Mouse (Mus musculus): ENCODE measurements around the gene Gm20481. TPM values are rescaled to one million over a fixed set of nuclear protein-coding genes. Genes with fewer than 3 reads are reported as not detected.
"Not testable (repeated sequence)": the region's sequence is repeated elsewhere in the genome, so short reads cannot be mapped to it uniquely, and the experiment has no call there.

Gene Gm20481
- polyA plus RNA-seq, 1 experiment: not detected

- peaks cover 6% of the 10 kb centered on the region; the same call in 1 of the 2 replicates for H3K4me1 ChIP-seq (ENCODE audit: control insufficient read depth, insufficient read depth, insufficient read length)
- TF ChIP-seq CTCF (IDR thresholded peaks at IDR 0.05; ENCODE audit: extremely low read depth, insufficient read depth, insufficient read length, insufficient replicate concordance) (no peak), POLR2A (IDR thresholded peaks at IDR 0.05; ENCODE audit: low read depth, low read length) (no peak)
- H3K4me3 ChIP-seq (ENCODE audit: extremely low read depth, insufficient read depth, insufficient read length): no peak overlapping the region
- H3K36me3 ChIP-seq (ENCODE audit: control insufficient read depth, insufficient read depth, low read length): no peaks in the 10 kb centered on the region
- no peaks in the 10 kb centered on the region for H3K27me3 ChIP-seq (ENCODE audit: control insufficient read depth, insufficient read depth, low read length)
- 18% methylated on average over 1 of the region's 1 CpGs for WGBS
- H3K27ac ChIP-seq (ENCODE audit: insufficient read depth, low read length): no peak overlapping the region
- no peak for DNase-seq (ENCODE audit: low read depth in 1 of 2, low spot score in 2 of 2)
These were observed 13.4 kb upstream of the Gm20481 start for GRCm38 (mm10) chr17:34956340-34956739.

- WGBS: 15% methylated on average over 37 of the region's 40 CpGs
- H3K4me3 ChIP-seq (ENCODE audit: extremely low read depth, insufficient read depth, insufficient read length); H3K27me3 ChIP-seq (ENCODE audit: control insufficient read depth, insufficient read depth, low read length); H3K27ac ChIP-seq (ENCODE audit: insufficient read depth, low read length); DNase-seq (ENCODE audit: low read depth in 1 of 2, low spot score in 2 of 2); H3K36me3 ChIP-seq (ENCODE audit: control insufficient read depth, insufficient read depth, low read length); H3K4me1 ChIP-seq (ENCODE audit: control insufficient read depth, insufficient read depth, insufficient read length): not testable (repeated sequence)
These were observed 12.4 kb upstream of the Gm20481 start for GRCm38 (mm10) chr17:34957291-34957690.

- not testable (repeated sequence) for H3K4me3 ChIP-seq (ENCODE audit: extremely low read depth, insufficient read depth, insufficient read length); DNase-seq (ENCODE audit: low read depth in 1 of 2, low spot score in 2 of 2); H3K27ac ChIP-seq (ENCODE audit: insufficient read depth, low read length); H3K27me3 ChIP-seq (ENCODE audit: control insufficient read depth, insufficient read depth, low read length); H3K36me3 ChIP-seq (ENCODE audit: control insufficient read depth, insufficient read depth, low read length); H3K4me1 ChIP-seq (ENCODE audit: control insufficient read depth, insufficient read depth, insufficient read length)
- WGBS: 18% methylated on average over 29 of the region's 40 CpGs
These were observed 11.7 kb upstream of the Gm20481 start for GRCm38 (mm10) chr17:34957966-34958365.

GRCm38 (mm10) chr17:34958734-34959129 lies 11.0 kb upstream of the Gm20481 start:
- not testable (repeated sequence) for H3K27me3 ChIP-seq (ENCODE audit: control insufficient read depth, insufficient read depth, low read length); H3K27ac ChIP-seq (ENCODE audit: insufficient read depth, low read length); H3K4me1 ChIP-seq (ENCODE audit: control insufficient read depth, insufficient read depth, insufficient read length); DNase-seq (ENCODE audit: low read depth in 1 of 2, low spot score in 2 of 2); H3K36me3 ChIP-seq (ENCODE audit: control insufficient read depth, insufficient read depth, low read length)
- 4% methylated on average over 30 of the region's 47 CpGs for WGBS
- peak overlapping the region; percentile 37; the same call in 1 of the 2 replicates for H3K4me3 ChIP-seq (ENCODE audit: extremely low read depth, insufficient read depth, insufficient read length)

GRCm38 (mm10) chr17:34959130-34959778 lies 10.5 kb upstream of the Gm20481 start, which contains the start of gene Hspa1b:
Gene Hspa1b, minus strand, starts transcription at chr17:34959238.
- H3K27me3 ChIP-seq (ENCODE audit: control insufficient read depth, insufficient read depth, low read length); H3K4me1 ChIP-seq (ENCODE audit: control insufficient read depth, insufficient read depth, insufficient read length); H3K36me3 ChIP-seq (ENCODE audit: control insufficient read depth, insufficient read depth, low read length): not testable (repeated sequence)
- Histone ChIP-seq H3K4me3 (ENCODE audit: extremely low read depth, insufficient read depth, insufficient read length) (peak within 1 kb of the TSS; percentile 86), H3K27ac (ENCODE audit: insufficient read depth, low read length) (peak within 1 kb of the TSS; percentile 93)
- DNase-seq (ENCODE audit: low read depth in 1 of 2, low spot score in 2 of 2): peak; percentile 49 to 66
- WGBS: under 1% methylated on average over 29 of the region's 32 CpGs

GRCm38 (mm10) chr17:34959881-34960515 lies 9.7 kb upstream of the Gm20481 start:
- Histone ChIP-seq H3K4me1 (ENCODE audit: control insufficient read depth, insufficient read depth, insufficient read length) (no peaks in the 10 kb centered on the region), H3K27ac (ENCODE audit: insufficient read depth, low read length) (peak overlapping the region; percentile 12; the same call in 1 of the 2 replicates), H3K4me3 (ENCODE audit: extremely low read depth, insufficient read depth, insufficient read length) (no peak overlapping the region), H3K27me3 (ENCODE audit: control insufficient read depth, insufficient read depth, low read length) (no peaks in the 10 kb centered on the region), H3K36me3 (ENCODE audit: control insufficient read depth, insufficient read depth, low read length) (no peaks in the 10 kb centered on the region)
- no peak for DNase-seq (ENCODE audit: low read depth in 1 of 2, low spot score in 2 of 2)
- 21% methylated on average over 12 of the region's 12 CpGs for WGBS
- TF ChIP-seq POLR2A (IDR thresholded peaks at IDR 0.05; ENCODE audit: low read depth, low read length): no peak
- TF ChIP-seq CTCF (IDR thresholded peaks at IDR 0.05; ENCODE audit: extremely low read depth, insufficient read depth, insufficient read length, insufficient replicate concordance): no peak

GRCm38 (mm10) chr17:34960702-34961493 lies 8.8 kb upstream of the Gm20481 start:
- DNase-seq (ENCODE audit: low read depth in 1 of 2, low spot score in 2 of 2): no peak
- no peaks in the 10 kb centered on the region for H3K27me3 ChIP-seq (ENCODE audit: control insufficient read depth, insufficient read depth, low read length)
- no peak overlapping the region for H3K4me3 ChIP-seq (ENCODE audit: extremely low read depth, insufficient read depth, insufficient read length)
- no peak for TF ChIP-seq POLR2A (IDR thresholded peaks at IDR 0.05; ENCODE audit: low read depth, low read length)
- TF ChIP-seq CTCF (IDR thresholded peaks at IDR 0.05; ENCODE audit: extremely low read depth, insufficient read depth, insufficient read length, insufficient replicate concordance): no peak
- no peaks in the 10 kb centered on the region for H3K4me1 ChIP-seq (ENCODE audit: control insufficient read depth, insufficient read depth, insufficient read length)
- H3K36me3 ChIP-seq (ENCODE audit: control insufficient read depth, insufficient read depth, low read length): no peaks in the 10 kb centered on the region
- no peak overlapping the region for H3K27ac ChIP-seq (ENCODE audit: insufficient read depth, low read length)
